Mouse (Mus musculus): ENCODE results near the gene Ipmk. TPM values are rescaled to one million over a fixed set of nuclear protein-coding genes. Genes with fewer than 3 reads are reported as not detected.

The Ipmk gene
- total and polyA plus RNA-seq, 3 experiments: 14.7 to 27.1 (median 23.8) TPM

DNA sequence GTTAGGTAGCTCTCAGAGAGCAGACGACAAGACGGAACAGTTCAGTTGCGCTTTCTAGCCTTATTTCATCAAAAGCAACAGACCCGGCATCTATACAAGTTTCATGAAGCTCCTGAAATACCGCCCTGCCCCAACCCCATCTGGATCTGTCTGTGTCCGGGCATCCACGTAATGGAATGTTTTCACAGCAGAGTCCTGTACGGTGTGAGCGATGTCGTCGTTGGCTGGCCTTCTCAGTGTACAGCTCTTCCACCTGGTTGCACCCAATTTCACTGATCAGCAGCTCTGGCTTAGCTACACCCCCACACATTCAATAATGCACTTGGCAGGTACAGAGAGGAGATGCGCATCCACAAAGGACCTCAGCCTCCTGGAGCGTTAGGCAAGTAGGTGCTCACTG lies 126.0 kb downstream of the Ipmk start:
- Histone ChIP-seq H3K79me2 (replicated peaks; ENCODE audit: control insufficient read depth, extremely low read depth, insufficient read depth, poor library complexity, severe bottlenecking) (no peaks in the 10 kb centered on the region), H3K4me3 (replicated peaks in 1 of 3; ENCODE audit: low read depth in 2 of 3, low read length in 2 of 3, poor library complexity in 1 of 3) (no peak overlapping the region), H3K9ac (ENCODE audit: insufficient read depth, low read depth) (no peak overlapping the region), H3K4me2 (ENCODE audit: insufficient read depth, low read depth, poor library complexity, severe bottlenecking) (no peak overlapping the region), H3K27ac (ENCODE audit: insufficient read depth, low read depth) (no peak overlapping the region), H3K4me1 (ENCODE audit: control insufficient read depth in 1 of 2, insufficient read depth in 2 of 2) (peaks cover 0 to 31% of the 10 kb centered on the region in 2 experiments; a peak in 3 of 4 replicates), H3K36me3 (replicated peaks in 1 of 2; ENCODE audit: control insufficient read depth in 1 of 2, insufficient read depth in 1 of 2, low read length in 1 of 2) (no peaks in the 10 kb centered on the region), H3K9me3 (replicated peaks; ENCODE audit: low read length) (no peaks in the 10 kb centered on the region), H3K27me3 (replicated peaks) (no peaks in the 10 kb centered on the region)
- DNase-seq (ENCODE audit: extremely low read depth): no peak
- dilution Hi-C loops (cut with MboI; ENCODE audit: extremely low pct_ligation_motif_present, extremely low pct_unique_long_range_greater_than_20kb, low sequenced_read_pairs) (no loop called here), in situ Hi-C loops (cut with MboI; ENCODE audit: low pct_ligation_motif_present, low pct_unique_long_range_greater_than_20kb, low sequenced_read_pairs) (no loop called here)
- TF ChIP-seq IRF4 (IDR thresholded peaks at IDR 0.05; ENCODE audit: low read depth, low read length) (no peak), ZMIZ1 (IDR thresholded peaks at IDR 0.05; ENCODE audit: low read depth, low read length) (no peak), MXI1 (IDR thresholded peaks at IDR 0.05; ENCODE audit: low read depth, low read length) (no peak), RCOR1 (conservative IDR thresholded peaks at IDR 0.05; ENCODE audit: low read depth, low read length) (no peak), ELF1 (IDR thresholded peaks at IDR 0.05; ENCODE audit: low read depth, low read length) (no peak), ZKSCAN1 (IDR thresholded peaks at IDR 0.05; ENCODE audit: borderline replicate concordance, low read depth, low read length) (no peak), MAX (IDR thresholded peaks at IDR 0.05; ENCODE audit: low read length) (no peak), CHD1 (IDR thresholded peaks at IDR 0.05; ENCODE audit: low read depth, low read length) (no peak), JUND (conservative IDR thresholded peaks at IDR 0.05; ENCODE audit: low read depth, low read length) (no peak), MAZ (IDR thresholded peaks at IDR 0.05; ENCODE audit: low read depth, low read length) (no peak), USF2 (conservative IDR thresholded peaks at IDR 0.05; ENCODE audit: low read depth, low read length) (no peak), ZC3H11A (IDR thresholded peaks at IDR 0.05; ENCODE audit: low read depth, low read length) (no peak), MYC (IDR thresholded peaks at IDR 0.05; ENCODE audit: low read depth, low read length) (no peak), TBP (conservative IDR thresholded peaks at IDR 0.05; ENCODE audit: low read depth, low read length) (no peak), POLR2AphosphoS2 (IDR thresholded peaks at IDR 0.05; ENCODE audit: low read depth, low read length) (no peak), NRF1 (IDR thresholded peaks at IDR 0.05; ENCODE audit: low read depth, low read length) (no peak), JUN (IDR thresholded peaks at IDR 0.05; ENCODE audit: insufficient read depth, low read depth, low read length) (no peak), MEF2A (IDR thresholded peaks at IDR 0.05; ENCODE audit: borderline replicate concordance, low read depth, low read length) (no peak), KAT2A (IDR thresholded peaks at IDR 0.05; ENCODE audit: insufficient replicate concordance, low read length) (no peak)

DNA sequence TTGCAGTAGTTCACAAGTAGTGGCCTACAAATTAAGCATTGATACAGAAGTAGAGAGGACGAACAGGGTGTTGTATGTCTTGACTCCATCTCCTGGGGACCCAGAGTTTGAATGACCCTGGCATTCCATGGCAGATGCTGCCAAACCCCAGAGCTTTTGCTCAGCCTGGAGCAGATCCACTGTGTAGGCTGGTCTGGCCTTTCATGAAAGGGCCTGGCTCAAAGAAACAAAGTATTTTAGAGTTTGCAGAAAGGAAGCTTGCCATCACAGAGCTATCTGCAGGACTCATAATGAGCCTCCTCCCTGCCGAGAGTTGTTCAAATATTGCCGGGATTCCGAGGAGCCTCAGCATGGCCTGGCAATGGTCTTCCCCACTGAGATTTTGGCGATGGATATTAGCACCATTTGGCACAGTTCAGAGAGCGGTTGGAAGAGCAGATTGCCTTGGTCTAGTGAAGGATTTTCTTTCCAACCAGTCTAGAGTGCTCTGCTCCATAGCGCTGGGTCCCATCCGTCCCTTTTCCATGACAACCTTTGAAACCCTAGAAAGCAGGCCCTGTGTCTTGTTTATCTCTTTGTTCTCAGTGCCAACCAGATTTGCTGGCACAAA lies 129.0 kb downstream of the Ipmk start:
- no peak overlapping the region for H3K4me3 ChIP-seq (replicated peaks in 1 of 3; ENCODE audit: low read depth in 2 of 3, low read length in 2 of 3, poor library complexity in 1 of 3)
- no peak for TF ChIP-seq KAT2A (IDR thresholded peaks at IDR 0.05; ENCODE audit: insufficient replicate concordance, low read length)
- TF ChIP-seq RAD21 (IDR thresholded peaks at IDR 0.05; ENCODE audit: low read depth, low read length): no peak
- no peak for TF ChIP-seq ZC3H11A (IDR thresholded peaks at IDR 0.05; ENCODE audit: low read depth, low read length)
- TF ChIP-seq POLR2AphosphoS2 (IDR thresholded peaks at IDR 0.05; ENCODE audit: low read depth, low read length): no peak
- no peak for TF ChIP-seq ELF1 (IDR thresholded peaks at IDR 0.05; ENCODE audit: low read depth, low read length)
- TF ChIP-seq JUND (conservative IDR thresholded peaks at IDR 0.05; ENCODE audit: low read depth, low read length): no peak
- TF ChIP-seq SIN3A (IDR thresholded peaks at IDR 0.05; ENCODE audit: low read length): no peak
- no peak for TF ChIP-seq JUN (IDR thresholded peaks at IDR 0.05; ENCODE audit: insufficient read depth, low read depth, low read length)
- no peak for TF ChIP-seq ZKSCAN1 (IDR thresholded peaks at IDR 0.05; ENCODE audit: borderline replicate concordance, low read depth, low read length)
- no peak for TF ChIP-seq HCFC1 (IDR thresholded peaks at IDR 0.05; ENCODE audit: low read depth, low read length)
- no peak for TF ChIP-seq ZNF384 (IDR thresholded peaks at IDR 0.05; ENCODE audit: low read depth, low read length)
- DNase-seq (ENCODE audit: extremely low read depth): no peak
- no peak overlapping the region for H3K9ac ChIP-seq (ENCODE audit: insufficient read depth, low read depth)
- in situ Hi-C loops (cut with MboI; ENCODE audit: low pct_ligation_motif_present, low pct_unique_long_range_greater_than_20kb, low sequenced_read_pairs) (no loop called here), dilution Hi-C loops (cut with MboI; ENCODE audit: extremely low pct_ligation_motif_present, extremely low pct_unique_long_range_greater_than_20kb, low sequenced_read_pairs) (no loop called here)
- peaks cover 4% of the 10 kb centered on the region for H3K27me3 ChIP-seq (replicated peaks)
- H3K36me3 ChIP-seq (replicated peaks in 1 of 2; ENCODE audit: control insufficient read depth in 1 of 2, insufficient read depth in 1 of 2, low read length in 1 of 2): no peaks in the 10 kb centered on the region
- H3K27ac ChIP-seq (ENCODE audit: insufficient read depth, low read depth): no peak overlapping the region
- no peaks in the 10 kb centered on the region for H3K9me3 ChIP-seq (replicated peaks; ENCODE audit: low read length)
- no peaks in the 10 kb centered on the region for H3K79me2 ChIP-seq (replicated peaks; ENCODE audit: control insufficient read depth, extremely low read depth, insufficient read depth, poor library complexity, severe bottlenecking)
- H3K4me2 ChIP-seq (ENCODE audit: insufficient read depth, low read depth, poor library complexity, severe bottlenecking): no peak overlapping the region
- peaks cover 0 to 21% of the 10 kb centered on the region in 2 experiments; a peak in 3 of 4 replicates for H3K4me1 ChIP-seq (ENCODE audit: control insufficient read depth in 1 of 2, insufficient read depth in 2 of 2)
